Comparison of ENCODE assay signal across 10 mouse cellular contexts in genomic region chr3:122085157-122085989, GRCm38 (mm10). TPM values are rescaled to one million over a fixed set of nuclear protein-coding genes. Genes with fewer than 3 reads are reported as not detected.
DNase-seq lines count a peak whose midpoint lies in the region; ATAC-seq and TF ChIP-seq lines count a peak whose summit lies in the region.
"Had no signal": no experiment of that assay in that cellular context is flagged by ENCODE, and none has a peak within 500 bp of the region (broad histone marks: within the 10 kb centered on the region; RNA-seq: fewer than 3 reads in every experiment).

No protein-coding gene starts in this region.

- no peak for TF ChIP-seq POLR2A in lung, adult 2 months (IDR thresholded peaks at IDR 0.05; ENCODE audit: borderline replicate concordance, extremely low read depth, low read depth, low read length)

- peak overlapping the region; percentile 30 for H3K4me2 ChIP-seq in hindbrain, postnatal 0 days (ENCODE audit: low read depth, low read length)

- H3K36me3 ChIP-seq in hindbrain, postnatal 0 days (ENCODE audit: insufficient read depth, low read length) = no peaks in the 10 kb centered on the region
- H3K36me3 ChIP-seq in heart, embryonic 10.5 days = no peaks in the 10 kb centered on the region

- H3K9me3 ChIP-seq in hindbrain, postnatal 0 days (ENCODE audit: low read length) = no peaks in the 10 kb centered on the region
- H3K9me3 ChIP-seq in heart, embryonic 10.5 days = no peaks in the 10 kb centered on the region

- H3K4me1 ChIP-seq in hindbrain, postnatal 0 days (ENCODE audit: insufficient read depth, low read length) = peaks cover 4% of the 10 kb centered on the region; the same call in 1 of the 2 replicates
- H3K4me1 ChIP-seq in lung, adult 2 months (ENCODE audit: control insufficient read depth, insufficient read depth, low read length) = no peaks in the 10 kb centered on the region; the same call in 1 of the 2 replicates
- H3K4me1 ChIP-seq in heart, embryonic 10.5 days = peaks cover 16% of the 10 kb centered on the region

- no peak overlapping the region for H3K4me3 ChIP-seq in hindbrain, postnatal 0 days (ENCODE audit: low read length)
- H3K4me3 ChIP-seq in lung, adult 2 months (replicated peaks; ENCODE audit: extremely low read depth, low read depth, low read length) = no peak overlapping the region
- H3K4me3 ChIP-seq in heart, embryonic 10.5 days = no peak overlapping the region

- ATAC-seq in hindbrain, postnatal 0 days = peak; percentile 64
- no peak for ATAC-seq in activated CD4-positive, CD25-positive, alpha-beta regulatory T cell, adult 4 months

- WGBS in hindbrain, postnatal 0 days = 16% methylated on average over 18 of the region's 18 CpGs
- WGBS in lung, adult 2 months = 79% methylated on average over 18 of the region's 18 CpGs
- 72% methylated on average over 18 of the region's 18 CpGs for WGBS in heart, embryonic 10.5 days

- TF ChIP-seq CTCF in hindbrain, postnatal 0 days (IDR thresholded peaks at IDR 0.05; ENCODE audit: low read depth) = no peak
- TF ChIP-seq CTCF in lung, adult 2 months (IDR thresholded peaks at IDR 0.05; ENCODE audit: insufficient read depth, low read length) = no peak

- peak; percentile 9 for DNase-seq in right cerebral cortex, postnatal 4 days
- no peak for DNase-seq in right cerebral cortex, postnatal 14 days
- peak; percentile 18 to 28 for DNase-seq in cerebellum, postnatal 36 days
- peak; percentile 37 for DNase-seq in hindbrain, postnatal 0 days (ENCODE audit: low spot score)
- DNase-seq in lung, adult 2 months = no peak
- DNase-seq in heart, embryonic 10.5 days (ENCODE audit: low spot score) = no peak
- DNase-seq: heart, postnatal 14 days; layer of hippocampus, adult 9-11 months; lung, adult 18-20 months had no signal

- no peaks in the 10 kb centered on the region for H3K27me3 ChIP-seq in hindbrain, postnatal 0 days (ENCODE audit: insufficient read depth, low read length)
- no peaks in the 10 kb centered on the region for H3K27me3 ChIP-seq in heart, embryonic 10.5 days (ENCODE audit: insufficient read depth, poor library complexity, severe bottlenecking)

- H3K27ac ChIP-seq in hindbrain, postnatal 0 days = no peak overlapping the region
- H3K27ac ChIP-seq in heart, embryonic 10.5 days = no peak overlapping the region

- no peak overlapping the region for H3K9ac ChIP-seq in hindbrain, postnatal 0 days (replicated peaks; ENCODE audit: low read length)

RNA-seq across cellular contexts. Expression of gene Abca4, which starts 41.1 kb away (rescaled TPM):
- 8.7 and 11.7 TPM in 2 replicates for total RNA-seq in hindbrain, postnatal 0 days (2014; rRNA removed)
- 3.9 and 4.8 TPM in 2 replicates for polyA plus RNA-seq in hindbrain, postnatal 0 days (2015; fragmentation: Nextera tagmentation; extraction: Ambion mirVana)
- polyA plus RNA-seq in lung, adult 2 months (2012; rRNA removed) = 5.1 and 5.2 TPM in 2 replicates
- not detected for polyA plus RNA-seq in activated CD4-positive, CD25-positive, alpha-beta regulatory T cell, adult 4 months (2017; shearing (Covaris generic))
- 7.1 and 8.5 TPM in 2 replicates for polyA plus RNA-seq in heart, embryonic 10.5 days (2016; fragmentation: Nextera tagmentation; extraction: Ambion mirVana)

Comparison
In these comparisons a context has a peak if more than half of its experiments do, and no peak if none do; other contexts are left out.
1. DNase-seq: peak in right cerebral cortex, postnatal 4 days (single experiment), cerebellum, postnatal 36 days (2 of 2) and hindbrain, postnatal 0 days (single experiment); none in right cerebral cortex, postnatal 14 days (single experiment), lung, adult 2 months (single experiment) and heart, embryonic 10.5 days (single experiment).